Mouse (Mus musculus): Measurements from ENCODE around the gene Adh5. TPM values are rescaled to one million over a fixed set of nuclear protein-coding genes. Genes with fewer than 3 reads are reported as not detected.

Gene Adh5
- total and polyA plus RNA-seq, 3 experiments = 40.7 to 82.3 (median 74.1) TPM

DNA sequence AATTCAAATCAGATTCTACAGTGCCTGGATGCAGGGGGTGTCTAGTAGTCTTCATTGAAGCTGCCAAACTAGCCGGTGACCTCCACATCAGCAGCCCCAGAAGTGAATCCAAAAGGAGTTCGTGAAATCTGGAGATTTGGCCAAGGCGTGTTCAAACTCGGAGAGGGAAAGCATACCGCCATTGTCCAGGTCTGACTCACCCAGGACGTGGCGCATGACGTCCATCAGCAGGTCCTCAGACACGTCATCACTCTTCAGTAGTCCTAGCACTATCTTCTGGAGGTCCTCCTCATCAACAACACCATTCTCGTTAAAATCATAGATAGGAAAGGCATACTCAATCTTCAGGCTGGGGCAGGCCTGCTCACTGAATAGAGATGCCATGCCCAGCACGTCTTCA is 60.9 kb downstream of the Adh5 start:
- DNase-seq = no peak
- H3K9ac ChIP-seq (ENCODE audit: low read depth, low read length) = no peak overlapping the region
- H3K27ac ChIP-seq = no peak overlapping the region
- H3K36me3 ChIP-seq (ENCODE audit: control insufficient read depth, insufficient read depth, low read length) = no peaks in the 10 kb centered on the region
- WGBS = 48% methylated on average over 11 of the region's 11 CpGs
- H3K4me3 ChIP-seq = no peak overlapping the region
- no peaks in the 10 kb centered on the region for H3K4me1 ChIP-seq (ENCODE audit: control insufficient read depth, insufficient read depth, low read length)
- H3K27me3 ChIP-seq (ENCODE audit: control insufficient read depth, insufficient read depth, low read length) = no peaks in the 10 kb centered on the region
- H3K79me2 ChIP-seq (replicated peaks; ENCODE audit: control insufficient read depth, insufficient read depth, low read length) = no peaks in the 10 kb centered on the region
- intact Hi-C loops (cut with DNase I) = no loop called here
- TF ChIP-seq EP300 (IDR thresholded peaks at IDR 0.05; ENCODE audit: insufficient read depth, low read depth, low read length) = no peak
- TF ChIP-seq POLR2A (IDR thresholded peaks at IDR 0.05; ENCODE audit: insufficient read depth, low read depth, low read length) = no peak
- TF ChIP-seq CTCF (IDR thresholded peaks at IDR 0.05) = no peak

Other genes with a start within 250 kb of the Adh5 start
- not detected for gene 4930579F01Rik, start 249.3 kb upstream of the Adh5 start, total RNA-seq (2021)
- gene 4930579F01Rik, start 249.3 kb upstream of the Adh5 start, polyA plus RNA-seq (2012; rRNA removed) = 0.06 TPM in 1 of 2 replicates, not detected in the other
- gene Adh7, start 225.3 kb upstream of the Adh5 start, total RNA-seq (2021) = under 1 TPM in 1 of 2 experiments, not detected in 1; 0.73 TPM
- gene Adh7, start 225.3 kb upstream of the Adh5 start, polyA plus RNA-seq (2012; rRNA removed) = 0.15 and 1.4 TPM in 2 replicates
- 10 to 100 TPM; 27.5 to 34.3 TPM for gene Adh1, start 182.1 kb upstream of the Adh5 start, total RNA-seq (2021)
- gene Adh1, start 182.1 kb upstream of the Adh5 start, polyA plus RNA-seq (2012; rRNA removed) = 26.1 and 29.7 TPM in 2 replicates
- gene Adh6a, start 129.8 kb upstream of the Adh5 start, total RNA-seq (2021) = not detected
- gene Adh6a, start 129.8 kb upstream of the Adh5 start, polyA plus RNA-seq (2012; rRNA removed) = not detected in 2 replicates
- 1 to 10 TPM; 1.4 to 2.0 TPM for gene Adh6b, start 101.3 kb upstream of the Adh5 start, total RNA-seq (2021)
- gene Adh6b, start 101.3 kb upstream of the Adh5 start, polyA plus RNA-seq (2012; rRNA removed) = 0.18 and 0.44 TPM in 2 replicates
- not detected for gene Adh4, start 27.6 kb upstream of the Adh5 start, total RNA-seq (2021)
- gene Adh4, start 27.6 kb upstream of the Adh5 start, polyA plus RNA-seq (2012; rRNA removed) = not detected in 2 replicates
- 10 to 100 TPM; 34.5 to 39.1 TPM for gene Metap1, start 46.4 kb downstream of the Adh5 start, total RNA-seq (2021)
- 21.3 and 37.3 TPM in 2 replicates for gene Metap1, start 46.4 kb downstream of the Adh5 start, polyA plus RNA-seq (2012; rRNA removed)
- gene Eif4e, start 83.1 kb downstream of the Adh5 start, total RNA-seq (2021) = 100 to 1,000 TPM; 171 to 195 TPM
- 56.3 and 128 TPM in 2 replicates for gene Eif4e, start 83.1 kb downstream of the Adh5 start, polyA plus RNA-seq (2012; rRNA removed)

All from heart, adult 2 months (tissue).